Mouse (Mus musculus) adrenal gland, adult 2 months (tissue): ENCODE measurements around the gene Herc1. TPM values are rescaled to one million over a fixed set of nuclear protein-coding genes. Genes with fewer than 3 reads are reported as not detected.

Experiments used
- DNase-seq: peaks from one replicate; pipeline ENCODE4 v3.0.0; 2021
- polyA plus RNA-seq: library from polyadenylated mRNA; depleted of rRNA; stranded (reverse); fragments of >200 nt; gene quantifications from 2 replicates; pipeline ENCODE4 v1.2.3, GENCODE M21; 2012
- total RNA-seq, 2 experiments: library from RNA; stranded (reverse); gene quantifications; 2 replicates each; pipeline ENCODE4 v1.2.3; 2021

Herc1 gene
- total and polyA plus RNA-seq, 3 experiments: 7.9 to 40.6 (median 34.5) TPM

DNA sequence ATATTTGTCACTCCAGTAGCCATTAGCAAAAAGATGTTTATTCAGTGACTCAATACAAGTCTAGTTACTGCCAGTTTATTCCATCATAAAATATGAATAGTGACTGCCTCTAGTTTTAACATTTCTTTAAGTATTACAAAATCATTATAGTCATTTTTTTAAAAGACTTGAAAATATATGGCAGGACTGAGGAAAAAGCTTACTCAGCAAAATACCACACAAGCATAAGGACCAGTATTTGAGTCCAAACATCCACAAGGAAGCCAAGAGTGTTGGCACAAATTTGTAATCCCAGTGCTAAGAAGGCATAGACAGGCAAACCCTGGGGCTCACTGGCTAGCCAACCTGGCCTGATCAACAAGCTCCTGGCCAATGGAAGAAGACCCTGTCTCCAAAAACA lies 143.7 kb downstream of the Herc1 start:
- no peak for DNase-seq

DNA sequence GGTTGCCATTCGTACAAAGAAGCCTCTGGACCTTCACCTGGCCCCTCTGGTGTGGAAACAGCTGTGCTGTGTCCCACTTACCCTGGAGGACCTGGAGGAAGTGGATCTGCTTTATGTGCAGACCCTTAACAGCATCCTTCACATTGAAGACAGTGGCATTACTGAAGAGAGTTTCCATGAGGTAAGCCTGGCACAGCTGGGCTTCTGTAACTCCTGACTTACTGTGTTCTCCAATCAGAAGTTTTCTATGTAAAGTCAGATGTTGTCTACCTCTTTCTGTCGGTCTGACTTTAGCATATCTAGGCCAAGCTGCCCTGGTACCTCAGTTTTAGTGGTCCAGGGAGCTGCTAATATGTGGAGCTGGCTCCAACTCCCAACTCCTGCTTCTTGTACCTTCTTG lies 151.0 kb downstream of the Herc1 start:
- DNase-seq: no peak

DNA sequence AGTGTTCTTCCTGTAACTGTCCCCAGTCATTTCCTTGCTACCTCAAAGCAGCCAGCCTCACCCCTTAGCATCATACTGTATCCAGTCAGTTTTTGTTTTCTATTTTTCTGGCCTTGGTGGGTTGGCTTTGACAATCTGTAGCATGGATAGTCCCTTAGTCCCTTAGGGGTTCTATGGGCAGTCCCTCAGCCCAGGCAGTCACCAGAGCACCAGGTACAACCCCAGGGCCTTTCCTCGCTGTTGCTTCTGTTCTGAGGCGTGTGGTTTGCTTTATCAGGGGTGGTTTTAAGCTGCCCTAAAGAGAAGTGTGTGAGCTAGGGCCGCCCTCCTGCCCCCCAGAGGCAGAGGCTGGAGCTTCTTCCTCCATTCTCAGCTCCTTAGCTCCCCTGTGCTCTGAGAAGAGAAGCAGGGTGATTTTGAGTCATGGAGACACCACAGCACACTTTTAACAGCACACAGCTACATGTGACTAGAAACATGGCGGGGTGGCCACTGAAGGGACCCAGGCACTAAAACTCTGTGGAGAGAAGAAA lies 153.7 kb downstream of the Herc1 start:
- DNase-seq: no peak

DNA sequence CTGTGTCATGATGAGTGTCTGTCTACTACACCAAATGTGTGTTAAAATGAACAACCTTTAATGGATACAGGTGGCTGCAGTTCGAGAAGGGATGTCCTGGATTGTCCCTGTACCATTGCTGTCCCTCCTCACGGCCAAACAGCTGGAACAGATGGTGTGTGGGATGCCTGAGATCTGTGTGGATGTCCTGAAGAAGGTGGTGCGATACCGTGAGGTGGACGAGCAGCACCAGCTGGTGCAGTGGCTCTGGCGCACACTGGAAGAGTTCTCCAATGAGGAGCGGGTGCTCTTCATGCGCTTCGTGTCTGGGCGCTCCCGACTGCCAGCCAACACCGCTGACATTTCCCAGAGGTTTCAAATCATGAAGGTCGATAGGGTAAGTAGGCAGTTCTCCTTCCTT lies 154.3 kb downstream of the Herc1 start:
- DNase-seq: no peak

DNA sequence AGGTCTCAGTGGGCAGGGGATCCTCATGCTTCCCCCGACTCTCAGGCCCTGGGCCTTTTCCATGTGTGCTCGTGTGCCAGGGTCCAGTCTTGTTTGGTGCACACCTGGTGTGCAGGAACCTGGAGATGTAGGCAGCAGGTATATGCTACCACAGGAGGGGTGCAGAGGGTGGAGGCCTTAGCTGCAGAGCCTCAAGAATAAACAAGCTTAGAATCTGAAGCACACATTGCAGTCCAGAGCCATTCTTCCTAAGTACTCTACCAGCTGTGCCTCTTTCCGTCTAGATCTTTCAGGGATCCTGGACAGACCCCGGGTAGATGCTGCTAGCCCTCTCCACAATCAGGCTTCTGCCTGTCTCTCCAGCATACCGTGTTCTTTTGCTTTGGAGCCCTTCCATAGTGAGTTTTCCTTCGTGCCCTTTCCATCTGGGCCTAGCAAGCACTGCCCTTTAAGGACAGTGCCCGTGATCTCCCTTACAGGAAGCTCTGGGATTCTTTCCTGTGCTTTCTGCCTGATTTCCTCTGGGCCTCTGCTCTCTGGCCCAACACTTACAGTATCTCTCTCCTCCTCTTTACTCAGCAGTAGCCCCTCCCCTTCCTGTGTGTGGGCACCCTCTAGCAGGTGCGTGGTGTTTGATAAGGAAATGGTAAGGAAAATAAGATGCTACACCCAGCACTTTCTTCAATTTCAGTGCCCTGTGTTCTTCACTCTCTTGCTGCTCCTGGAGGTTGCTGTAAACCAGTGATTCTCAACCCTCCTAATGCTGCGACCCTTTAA lies 155.1 kb downstream of the Herc1 start:
- DNase-seq: no peak

DNA sequence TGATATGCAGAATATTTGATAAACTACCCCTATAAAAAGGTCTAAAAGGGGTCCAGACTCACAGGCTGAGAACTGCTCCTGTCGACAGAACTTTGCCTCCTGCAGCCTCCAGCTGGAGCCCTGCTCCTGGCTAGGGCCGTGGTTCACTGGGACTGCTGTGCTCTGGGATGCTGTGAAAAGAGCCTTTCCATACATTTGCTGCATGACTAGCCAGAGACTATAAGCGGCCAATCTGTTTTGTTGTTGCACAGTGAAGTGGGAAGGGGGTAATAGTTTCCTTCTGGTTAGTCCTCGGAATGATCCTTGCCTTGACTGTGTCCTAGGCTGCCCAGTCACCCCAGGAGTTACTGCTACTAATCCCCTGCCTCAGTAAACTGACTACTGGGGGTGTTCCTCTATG lies 155.8 kb downstream of the Herc1 start:
- DNase-seq: no peak

DNA sequence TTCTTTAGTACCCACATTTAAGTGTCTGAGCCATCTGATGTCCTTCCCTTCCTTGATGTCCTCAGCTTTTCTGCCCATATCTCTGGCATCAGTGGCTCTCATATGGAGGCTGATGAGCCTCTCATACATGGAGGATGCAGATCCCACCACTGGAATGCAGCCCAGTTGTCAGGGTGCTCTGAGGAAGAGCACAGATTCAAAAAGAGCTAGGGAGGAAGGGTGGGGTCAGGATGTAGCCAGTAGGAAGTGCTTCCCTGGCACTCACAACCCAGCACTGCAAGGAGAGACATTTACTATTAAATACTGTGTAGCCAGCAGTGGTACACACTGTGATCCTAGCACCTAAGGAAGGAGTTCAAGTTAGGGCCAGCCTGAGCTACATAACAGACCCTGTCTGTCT lies 156.2 kb downstream of the Herc1 start:
- DNase-seq: no peak

DNA sequence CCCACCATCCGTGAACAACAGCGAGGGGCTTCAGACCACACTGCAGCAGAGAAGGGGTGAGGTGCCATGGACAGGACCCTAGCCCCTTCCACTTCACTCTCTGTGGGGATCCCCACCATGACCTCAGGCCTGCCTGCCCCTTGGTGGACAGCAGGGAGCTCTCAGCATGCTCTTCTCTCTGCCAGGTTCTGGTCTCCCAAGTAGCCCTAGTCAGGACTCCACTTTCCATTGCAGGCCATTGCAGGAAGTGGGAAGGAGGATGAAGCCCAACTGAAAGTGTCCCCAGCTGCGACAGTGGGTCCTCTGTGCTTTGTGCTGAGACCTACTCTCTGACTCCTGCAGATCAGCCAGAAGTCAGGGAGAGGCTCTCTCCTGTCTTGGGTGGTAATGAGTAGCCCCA lies 157.4 kb downstream of the Herc1 start:
- DNase-seq: no peak

DNA sequence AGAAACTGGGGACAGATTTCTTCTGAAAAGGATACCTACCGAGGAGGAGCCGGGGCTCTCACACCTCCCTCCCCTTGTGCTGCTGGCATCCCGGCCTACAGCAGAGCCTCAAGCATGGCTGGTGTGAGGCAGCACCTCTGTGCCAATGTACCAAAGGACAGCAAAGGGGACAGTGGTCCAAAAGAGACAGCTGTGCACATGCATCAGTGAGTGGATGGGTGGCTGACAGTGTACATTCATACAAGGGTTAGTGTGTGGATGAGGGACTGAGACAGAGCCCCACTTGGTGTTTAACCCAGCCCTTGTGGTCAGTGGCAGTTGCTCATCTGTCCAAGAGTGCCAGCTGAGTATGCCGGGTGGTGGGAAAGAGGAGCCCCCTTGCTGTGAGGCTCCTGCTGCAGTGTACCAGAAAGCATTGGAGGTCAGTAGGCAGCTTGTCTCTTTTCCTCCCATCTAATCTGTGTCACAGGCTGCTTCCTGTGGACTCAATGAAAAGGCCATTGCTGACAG lies 158.7 kb downstream of the Herc1 start:
- DNase-seq: no peak

DNA sequence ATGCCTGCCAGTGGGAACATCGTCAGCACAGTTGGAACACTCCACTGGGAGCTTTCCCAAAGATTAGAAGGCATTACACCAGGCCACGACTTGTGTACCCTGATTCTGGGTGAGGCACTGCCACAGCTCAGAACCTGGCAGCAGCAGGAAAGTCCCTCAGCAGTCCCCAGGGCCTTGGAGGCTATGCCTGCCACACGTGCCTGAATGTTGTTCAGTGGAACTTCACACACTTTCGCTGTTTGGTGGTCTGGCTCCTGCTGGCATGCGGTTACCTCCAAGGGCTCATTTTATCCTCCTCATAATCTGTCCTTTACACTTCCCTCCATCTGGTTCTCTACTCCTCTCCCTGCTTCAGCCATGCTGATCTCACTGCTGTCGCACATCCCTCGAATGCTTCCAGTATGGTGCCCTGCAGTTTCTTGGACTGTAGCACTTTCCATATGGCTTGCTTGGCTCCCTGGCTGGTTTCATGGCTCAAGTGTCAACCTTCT lies 160.1 kb downstream of the Herc1 start:
- no peak for DNase-seq

DNA sequence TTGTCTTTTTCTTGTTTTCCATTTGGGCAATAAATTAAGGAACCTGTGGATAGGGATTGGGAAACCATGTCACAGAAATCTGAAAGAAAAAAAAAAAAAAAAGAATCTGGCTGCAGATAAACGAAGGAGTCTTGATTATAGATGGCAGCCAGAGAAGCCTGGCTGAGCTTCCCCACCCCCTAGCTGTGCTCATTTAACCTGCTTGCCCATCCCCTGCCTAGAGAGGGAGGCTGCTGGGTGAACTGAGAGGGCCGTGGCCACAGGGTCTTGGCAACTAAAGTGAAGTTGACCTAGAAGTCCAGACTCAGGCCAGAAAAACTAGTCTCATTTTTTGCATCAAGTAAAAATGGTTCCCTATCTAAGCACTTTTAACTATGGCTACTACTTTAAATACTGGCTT lies 160.7 kb downstream of the Herc1 start:
- DNase-seq: no peak

DNA sequence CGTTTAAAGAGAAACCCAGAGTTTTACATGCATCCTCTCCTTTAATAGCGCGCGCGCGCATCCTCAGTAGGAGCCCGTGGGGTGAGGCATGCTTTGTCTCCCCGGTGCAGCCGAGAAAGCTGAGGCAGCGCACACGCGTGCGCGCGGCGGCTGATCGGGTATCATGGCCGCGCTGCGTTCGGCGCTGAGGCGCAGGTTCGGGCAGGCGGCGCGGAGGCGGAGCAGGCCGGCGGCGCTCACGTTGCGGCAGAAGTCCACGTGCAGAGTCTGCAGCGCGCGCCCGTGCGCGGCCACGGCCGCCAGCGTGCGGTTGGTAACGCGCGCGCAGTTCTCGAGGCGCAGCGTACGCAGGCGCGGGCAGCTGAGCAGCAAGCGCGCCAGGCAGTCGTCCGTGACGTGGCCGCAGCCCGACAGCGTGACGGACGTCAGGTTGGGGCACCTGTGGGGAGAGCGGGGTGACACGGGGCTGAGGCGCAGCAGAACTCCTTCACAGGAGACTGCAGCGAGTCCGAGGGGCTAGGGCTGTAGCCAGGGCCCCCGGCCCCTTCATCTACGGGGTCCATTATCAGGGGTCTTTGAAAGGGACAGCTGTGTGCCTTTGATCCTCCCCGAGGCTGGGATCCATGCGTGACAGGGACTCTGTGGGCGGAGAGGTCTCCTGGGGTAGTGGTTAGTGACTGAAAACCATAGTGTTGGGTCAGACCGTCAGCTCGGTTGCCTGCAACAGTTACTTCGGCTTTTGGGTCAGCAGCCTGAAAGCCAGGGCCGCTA lies 161.5 kb downstream of the Herc1 start:
- DNase-seq: peak; percentile 98

DNA sequence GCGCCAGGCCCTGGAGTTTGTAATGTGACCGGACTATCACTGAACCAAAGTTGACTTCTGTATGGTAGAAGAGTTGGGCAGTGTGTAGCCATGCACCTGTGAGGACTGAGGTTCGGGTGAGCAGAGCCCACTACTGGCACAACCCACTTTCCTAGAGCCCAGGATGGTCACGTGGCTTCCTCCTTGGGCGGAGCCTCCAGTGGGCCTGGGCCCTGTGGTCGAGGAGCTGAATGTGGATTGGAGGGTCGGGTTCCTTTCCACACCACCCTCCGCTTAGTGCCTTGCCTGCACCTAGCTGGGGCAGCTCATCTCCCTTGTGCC lies 162.1 kb downstream of the Herc1 start:
- peak; percentile 90 for DNase-seq

DNA sequence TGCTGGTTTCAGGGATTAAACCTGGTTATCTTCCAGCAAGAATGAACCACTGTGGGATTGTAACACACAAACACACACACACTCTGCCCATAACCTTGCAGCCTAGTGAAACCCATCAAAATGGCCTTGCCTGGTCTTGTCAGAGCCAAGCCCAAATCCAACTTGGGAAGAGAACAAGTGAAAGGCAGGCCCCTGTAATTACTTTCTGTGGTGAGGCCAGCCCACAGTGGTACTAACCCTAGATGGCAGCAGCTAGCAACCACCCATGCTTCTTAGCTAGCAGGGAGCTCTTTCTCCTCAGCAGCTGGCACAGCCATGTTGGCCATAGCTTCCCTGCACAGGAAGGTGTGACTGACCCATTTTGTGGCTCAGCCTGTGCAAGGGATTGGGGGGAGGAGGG lies 162.9 kb downstream of the Herc1 start:
- DNase-seq: peak; percentile 58

DNA sequence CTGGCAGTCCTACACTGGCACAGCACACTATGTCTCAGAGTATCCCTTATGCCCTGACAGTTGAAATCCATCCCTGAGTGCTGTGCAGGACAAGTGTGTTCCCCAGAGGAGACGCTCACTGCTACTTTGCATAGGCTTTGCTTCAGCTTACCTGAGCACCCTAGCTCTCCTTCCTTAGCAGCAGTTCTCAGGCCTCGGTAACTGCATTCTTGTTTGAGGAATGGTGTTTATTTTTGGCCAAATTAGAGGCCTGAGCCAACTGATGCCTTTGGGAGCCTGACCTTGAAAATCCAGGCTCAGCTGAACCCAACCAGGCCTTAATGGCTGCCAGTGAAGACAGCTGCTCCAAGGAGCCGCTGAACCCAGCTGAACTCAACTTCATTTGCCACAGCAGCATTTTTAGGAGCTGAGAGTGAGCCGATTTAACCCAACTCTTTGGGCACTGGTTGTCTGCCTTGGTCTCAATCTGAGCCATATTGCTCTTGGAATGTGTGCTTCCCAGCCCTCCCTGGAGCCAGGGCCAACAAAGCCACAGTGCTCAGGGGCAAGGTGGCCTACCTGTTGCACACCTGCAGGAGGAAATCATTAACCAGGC lies 163.5 kb downstream of the Herc1 start:
- DNase-seq: no peak

DNA sequence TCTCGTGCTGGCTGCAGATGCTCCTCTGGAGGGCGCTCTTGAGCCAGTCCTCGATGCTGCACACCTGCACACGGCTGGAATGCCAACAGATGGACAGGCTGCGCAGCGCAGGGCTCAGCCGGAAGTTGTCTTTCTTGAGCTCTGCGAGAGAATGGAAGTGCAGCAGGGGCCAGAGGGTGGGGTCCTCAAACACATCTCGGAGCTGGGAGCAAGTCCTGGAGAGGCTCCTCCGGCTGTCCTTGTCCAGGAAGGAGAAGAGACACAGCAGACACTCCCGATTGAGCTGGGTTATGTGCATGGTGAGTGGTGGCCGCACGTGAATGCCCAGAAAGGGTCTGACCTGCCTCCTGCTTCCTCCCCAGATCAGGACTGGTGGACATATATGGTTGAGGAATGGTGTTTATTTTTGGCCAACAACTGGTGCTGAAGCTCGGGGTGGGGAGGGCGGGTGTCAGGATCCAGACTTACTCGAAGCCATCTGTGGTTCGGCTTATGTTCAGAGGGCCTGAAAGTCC lies 164.1 kb downstream of the Herc1 start, which contains the start of gene Fbxl22:
TSS of gene Fbxl22 (minus strand) at position 338 of the 515 bp plus-strand sequence.
- no peak for DNase-seq

DNA sequence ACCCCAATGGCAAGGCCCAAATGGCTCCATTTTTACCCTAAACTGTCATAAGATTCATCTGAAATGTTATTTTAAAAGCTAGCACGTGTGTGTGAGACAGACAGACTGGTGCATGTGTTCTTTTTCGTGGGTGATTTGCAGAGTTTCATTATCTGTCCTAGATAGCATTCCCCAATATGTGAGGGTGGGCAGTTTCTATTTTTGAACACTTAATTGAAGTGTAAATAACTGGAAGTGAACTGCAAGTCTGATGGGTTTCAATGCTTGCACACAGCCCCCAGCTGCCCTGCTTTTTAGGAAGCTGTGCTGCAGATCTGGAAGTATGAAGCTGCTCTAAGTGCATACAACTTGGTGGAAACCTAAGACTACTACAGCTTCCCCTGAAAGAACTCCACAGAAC lies 164.9 kb downstream of the Herc1 start:
- DNase-seq: no peak

DNA sequence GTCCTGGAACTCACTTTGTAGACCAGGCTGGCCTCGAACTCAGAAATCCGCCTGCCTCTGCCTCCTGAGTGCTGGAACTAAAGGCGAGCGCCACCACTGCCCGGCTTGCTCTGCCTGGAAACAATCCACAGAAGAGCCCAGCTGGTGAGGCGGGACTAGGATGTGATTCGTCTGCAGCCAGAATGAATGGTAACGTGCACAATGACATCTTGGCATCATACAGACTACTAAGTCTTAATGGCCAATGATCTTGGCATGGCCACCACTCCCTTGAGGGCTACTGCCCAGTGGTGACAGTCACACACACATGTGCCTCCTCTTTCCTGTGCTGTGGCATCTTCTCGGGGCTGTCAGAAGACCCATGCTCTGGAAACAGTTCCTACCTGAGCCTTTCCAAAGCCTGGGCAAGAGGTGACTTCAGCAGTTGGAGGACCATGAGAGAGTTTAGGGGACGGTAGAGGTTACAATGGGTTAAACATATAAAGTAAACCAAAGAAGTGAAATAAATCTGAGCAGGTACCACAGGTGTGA lies 165.5 kb downstream of the Herc1 start:
- DNase-seq: no peak

DNA sequence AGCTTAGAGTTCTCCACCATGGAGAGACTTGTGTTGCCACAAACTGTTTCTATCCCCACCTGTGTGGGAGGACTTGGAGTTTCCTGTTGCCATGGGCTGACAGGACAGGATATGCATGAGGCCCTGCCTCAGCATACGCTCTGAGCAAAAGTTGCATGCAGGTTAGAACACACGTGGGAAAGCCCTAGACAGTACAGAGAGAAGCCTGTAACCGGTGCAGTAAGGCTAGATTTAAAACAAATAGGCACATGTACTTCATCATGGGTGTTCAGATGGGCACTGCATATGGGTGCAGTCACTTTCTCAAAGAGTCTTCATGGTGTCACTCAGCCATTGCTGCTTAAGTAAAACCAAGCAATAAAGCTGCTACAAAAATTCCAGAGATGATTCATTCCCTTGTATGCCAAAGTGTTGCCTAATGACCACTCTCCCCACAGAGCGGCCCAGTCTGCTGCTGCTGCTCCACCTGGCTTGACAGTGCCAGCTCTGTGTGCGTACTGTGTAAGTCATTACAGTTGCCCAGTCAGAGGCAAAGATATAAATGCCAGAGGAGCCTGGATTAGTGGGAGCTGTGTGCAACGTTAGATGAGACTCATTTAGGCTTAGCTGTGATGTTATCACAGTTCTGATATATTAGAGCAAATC lies 166.2 kb downstream of the Herc1 start:
- DNase-seq: peak; percentile 70

DNA sequence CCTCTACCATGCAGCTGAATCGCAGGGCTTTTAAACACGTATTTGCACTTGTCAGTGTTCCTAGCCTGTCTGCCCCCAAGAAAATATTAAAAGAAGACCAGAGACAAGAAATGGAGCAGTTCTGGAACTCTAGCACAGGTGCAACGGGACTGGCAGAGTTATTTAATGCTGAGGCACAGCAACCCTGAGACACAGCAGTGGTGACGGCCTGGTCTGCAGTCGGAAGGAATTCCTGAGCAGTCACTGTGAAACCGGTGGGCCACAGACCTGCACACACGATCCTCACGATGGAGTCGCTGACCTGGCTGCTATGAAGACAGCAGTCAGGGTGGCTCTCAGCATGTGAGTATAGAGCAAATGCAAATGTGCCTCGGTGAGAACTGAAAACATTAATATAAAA lies 167.5 kb downstream of the Herc1 start:
- no peak for DNase-seq

DNA sequence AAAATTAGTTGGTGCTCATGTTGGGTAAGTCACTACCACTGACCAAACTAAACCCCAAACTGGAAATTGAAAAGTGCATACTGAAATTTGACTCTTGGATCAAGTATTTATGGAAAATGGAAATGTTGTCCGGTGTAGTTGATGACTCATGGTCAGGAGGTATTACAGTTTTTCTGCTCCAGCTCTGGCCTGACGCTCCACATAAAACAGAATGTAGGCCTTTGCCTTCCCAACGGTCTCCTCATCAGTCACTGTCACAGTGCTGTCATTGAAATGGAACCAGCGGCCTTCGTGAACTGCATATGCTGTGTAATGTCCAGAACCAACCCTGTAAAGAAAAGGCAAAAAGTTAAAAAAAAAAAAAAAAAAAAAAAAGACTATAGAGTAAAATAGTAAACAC lies 168.0 kb downstream of the Herc1 start:
- DNase-seq: peak; percentile 62

DNA sequence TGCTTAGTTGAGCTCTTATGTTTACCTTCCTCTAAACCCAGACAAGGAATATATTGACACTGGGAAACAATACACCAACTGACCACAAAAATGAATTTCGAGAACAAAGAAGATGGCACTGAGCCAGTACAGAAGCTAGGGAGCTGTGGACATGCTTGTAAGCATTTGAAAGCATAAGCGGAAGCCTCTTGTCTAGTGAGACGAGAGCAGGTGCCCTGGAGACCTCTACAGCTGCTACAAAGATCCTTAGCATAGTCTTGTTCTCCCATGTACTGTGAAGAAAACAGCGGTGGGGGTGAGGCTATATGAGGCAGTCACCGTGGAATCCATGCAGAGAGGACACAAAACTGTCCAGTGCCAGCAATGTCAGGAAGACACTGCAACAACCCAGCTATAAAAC lies 168.7 kb downstream of the Herc1 start:
- DNase-seq: no peak
